Mouse (Mus musculus) large intestine, adult 2 months (tissue): ENCODE measurements around the gene Lcor. TPM values are rescaled to one million over a fixed set of nuclear protein-coding genes. Genes with fewer than 3 reads are reported as not detected.

Experiments used
- DNase-seq: peaks from one replicate; pipeline ENCODE4 v3.0.0-alpha.2; 2012; ENCODE audit warnings: low read depth, low spot score
- WGBS: fragments of 180-500 bp; shearing (Covaris S2); methylation state at CpG from one replicate; pipeline ENCODE4 v1.1.7; 2018; 5-methylcytosine and 5-hydroxymethylcytosine counted together
- polyA plus RNA-seq: library from polyadenylated mRNA; depleted of rRNA; stranded (reverse); fragments of >200 nt; gene quantifications from 2 replicates; pipeline ENCODE4 v1.2.3, GENCODE M21; 2012

Lcor gene
- polyA plus RNA-seq, 1 experiment = 2.0 TPM

GRCm38 (mm10) chr19:41534021-41534420 lies 51.6 kb downstream of the Lcor start:
- WGBS = 81% methylated on average over 3 of the region's 3 CpGs
- no peak for DNase-seq

GRCm38 (mm10) chr19:41556981-41557380 lies 74.5 kb downstream of the Lcor start:
- 86% methylated on average over 4 of the region's 4 CpGs for WGBS
- DNase-seq = no peak

GRCm38 (mm10) chr19:41557491-41557890 lies 75.1 kb downstream of the Lcor start:
- no peak for DNase-seq
- 67% methylated on average over 4 of the region's 4 CpGs for WGBS

GRCm38 (mm10) chr19:41558891-41559486 lies 76.6 kb downstream of the Lcor start:
- 90% methylated on average over 9 of the region's 9 CpGs for WGBS
- DNase-seq = no peak

- DNase-seq = no peak
- 93% methylated on average over 3 of the region's 3 CpGs for WGBS
These were observed 78.4 kb downstream of the Lcor start for GRCm38 (mm10) chr19:41560856-41561255.

- 39% methylated on average over 2 of the region's 2 CpGs for WGBS
These were observed 86.4 kb downstream of the Lcor start for GRCm38 (mm10) chr19:41568791-41569190.

GRCm38 (mm10) chr19:41573700-41574099 lies 91.3 kb downstream of the Lcor start:
- WGBS = 56% methylated on average over 2 of the region's 2 CpGs
- DNase-seq = no peak

More at GRCm38 (mm10) chr19:41568791-41569190, 86.4 kb downstream of the Lcor start:
- no peak for DNase-seq

- peak; percentile 68 for DNase-seq
These were observed 95.1 kb downstream of the Lcor start for GRCm38 (mm10) chr19:41577576-41577975.

GRCm38 (mm10) chr19:41579311-41579920 lies 97.0 kb downstream of the Lcor start:
- DNase-seq = no peak
- 41% methylated on average over 4 of the region's 4 CpGs for WGBS

GRCm38 (mm10) chr19:41581706-41582420 lies 99.4 kb downstream of the Lcor start, which contains the start of gene Gm340:
Gene Gm340, plus strand, starts transcription at chr19:41582370.
- WGBS = 71% methylated on average over 23 of the region's 23 CpGs

GRCm38 (mm10) chr19:41582918-41583514 lies 100.6 kb downstream of the Lcor start:
- 98% methylated on average over 5 of the region's 5 CpGs for WGBS

More at GRCm38 (mm10) chr19:41581706-41582420, 99.4 kb downstream of the Lcor start, which contains the start of gene Gm340:
- no peak for DNase-seq

GRCm38 (mm10) chr19:41586752-41587151 lies 104.3 kb downstream of the Lcor start:
- DNase-seq = no peak
- 91% methylated on average over 10 of the region's 10 CpGs for WGBS

More at GRCm38 (mm10) chr19:41582918-41583514, 100.6 kb downstream of the Lcor start:
- DNase-seq = no peak

- DNase-seq = no peak
- 94% methylated on average over 20 of the region's 20 CpGs for WGBS
These were observed 105.2 kb downstream of the Lcor start for GRCm38 (mm10) chr19:41587431-41588222.

GRCm38 (mm10) chr19:41589026-41589425 lies 106.6 kb downstream of the Lcor start:
- DNase-seq = no peak
- 89% methylated on average over 7 of the region's 7 CpGs for WGBS

- no peak for DNase-seq
- WGBS = 54% methylated on average over 8 of the region's 8 CpGs
These were observed 107.2 kb downstream of the Lcor start for GRCm38 (mm10) chr19:41589681-41590080.

- DNase-seq = no peak
- WGBS = 90% methylated on average over 12 of the region's 12 CpGs
These were observed 109.4 kb downstream of the Lcor start for GRCm38 (mm10) chr19:41591808-41592207.

- no peak for DNase-seq
- 60% methylated on average over 6 of the region's 6 CpGs for WGBS
These were observed 114.9 kb downstream of the Lcor start for GRCm38 (mm10) chr19:41597170-41597894.

- 51% methylated on average over 11 of the region's 11 CpGs for WGBS
- DNase-seq = no peak
These were observed 118.2 kb downstream of the Lcor start for GRCm38 (mm10) chr19:41600647-41601046.
